Mouse (Mus musculus): Measurements from ENCODE around the gene Scgb1b7. TPM values are rescaled to one million over a fixed set of nuclear protein-coding genes. Genes with fewer than 3 reads are reported as not detected.
"Not testable (repeated sequence)": the region's sequence is repeated elsewhere in the genome, so short reads cannot be mapped to it uniquely, and the experiment has no call there.

Gene Scgb1b7
- polyA plus RNA-seq (2016; fragmentation: Nextera tagmentation; extraction: Ambion mirVana) = not detected in 2 replicates

GRCm38 (mm10) chr7:31712365-31712764 lies at the start of gene Scgb1b7:
Scgb1b7 (plus strand) TSS chr7:31712665.
- H3K9me3 ChIP-seq; H3K27me3 ChIP-seq; H3K36me3 ChIP-seq; H3K4me3 ChIP-seq; H3K4me2 ChIP-seq (replicated peaks); H3K27ac ChIP-seq (replicated peaks); H3K9ac ChIP-seq (replicated peaks); H3K4me1 ChIP-seq; ATAC-seq (ENCODE audit: low FRiP score, low read depth): not testable (repeated sequence)
- WGBS = 92% methylated on average over 4 of the region's 5 CpGs

GRCm38 (mm10) chr7:31705657-31706056 lies 6.8 kb upstream of the Scgb1b7 start, which contains the start of gene Scgb2b7:
Scgb2b7 (minus strand) TSS chr7:31705757.
- H3K4me2 ChIP-seq (replicated peaks); H3K9me3 ChIP-seq; H3K4me3 ChIP-seq; H3K27me3 ChIP-seq; H3K4me1 ChIP-seq; ATAC-seq (ENCODE audit: low FRiP score, low read depth); H3K9ac ChIP-seq (replicated peaks); H3K36me3 ChIP-seq; H3K27ac ChIP-seq (replicated peaks): not testable (repeated sequence)

Other genes starting within 250 kb of the Scgb1b7 start
- not detected in 2 replicates for gene Scgb2b7, start 6.9 kb upstream of the Scgb1b7 start, polyA plus RNA-seq (2016; fragmentation: Nextera tagmentation; extraction: Ambion mirVana)